Mouse (Mus musculus): Measurements from ENCODE around the gene Myl9. TPM values are rescaled to one million over a fixed set of nuclear protein-coding genes. Genes with fewer than 3 reads are reported as not detected.
"Not testable (repeated sequence)": the region's sequence is repeated elsewhere in the genome, so short reads cannot be mapped to it uniquely, and the experiment has no call there.

Myl9 gene
- total RNA-seq, 2 experiments from 2014 or later = 14.3 to 18.6 TPM

GRCm38 (mm10) chr2:156781836-156782480 is 6.7 kb downstream of the Myl9 start:
- Histone ChIP-seq H3K27ac (no peak overlapping the region), H3K4me3 (no peak overlapping the region)
- TF ChIP-seq CTCF (conservative IDR thresholded peaks at IDR 0.05) = no peak
- DNase-seq (ENCODE audit: low spot score in 2 of 2) = no peak

- Histone ChIP-seq H3K27ac (no peak overlapping the region), H3K4me3 (no peak overlapping the region)
- DNase-seq (ENCODE audit: low spot score in 2 of 2) = no peak
- no peak for TF ChIP-seq CTCF (conservative IDR thresholded peaks at IDR 0.05)
Measured at GRCm38 (mm10) chr2:156782481-156783348, 7.5 kb downstream of the Myl9 start.

GRCm38 (mm10) chr2:156783349-156783728 is 8.1 kb downstream of the Myl9 start:
- Histone ChIP-seq H3K4me3 (no peak overlapping the region), H3K27ac (no peak overlapping the region)
- no peak for DNase-seq (ENCODE audit: low spot score in 2 of 2)
- no peak for TF ChIP-seq CTCF (conservative IDR thresholded peaks at IDR 0.05)

- DNase-seq (ENCODE audit: low spot score in 2 of 2) = no peak
- TF ChIP-seq CTCF (conservative IDR thresholded peaks at IDR 0.05) = no peak
- no peak overlapping the region for H3K4me3 ChIP-seq
- no peak overlapping the region for H3K27ac ChIP-seq
Measured at GRCm38 (mm10) chr2:156784016-156784585, 8.9 kb downstream of the Myl9 start.

GRCm38 (mm10) chr2:156784891-156785290 is 9.7 kb downstream of the Myl9 start:
- no peak for DNase-seq (ENCODE audit: low spot score in 2 of 2)
- Histone ChIP-seq H3K4me3 (no peak overlapping the region), H3K27ac (no peak overlapping the region)
- no peak for TF ChIP-seq CTCF (conservative IDR thresholded peaks at IDR 0.05)

GRCm38 (mm10) chr2:156786369-156786768 is 11.1 kb downstream of the Myl9 start:
- DNase-seq (ENCODE audit: low spot score in 2 of 2); H3K27ac ChIP-seq; H3K4me3 ChIP-seq: not testable (repeated sequence)

- Histone ChIP-seq H3K4me3 (no peak overlapping the region), H3K27ac (no peak overlapping the region)
- TF ChIP-seq CTCF (conservative IDR thresholded peaks at IDR 0.05) = no peak
- DNase-seq (ENCODE audit: low spot score in 2 of 2) = no peak
Measured at GRCm38 (mm10) chr2:156787090-156787775, 12.0 kb downstream of the Myl9 start.

GRCm38 (mm10) chr2:156787776-156788105 is 12.5 kb downstream of the Myl9 start:
- Histone ChIP-seq H3K4me3 (no peak overlapping the region), H3K27ac (no peak overlapping the region)
- peak; percentile 70 for TF ChIP-seq CTCF (conservative IDR thresholded peaks at IDR 0.05)
- DNase-seq (ENCODE audit: low spot score in 2 of 2) = no peak

GRCm38 (mm10) chr2:156788836-156789235 is 13.6 kb downstream of the Myl9 start:
- Histone ChIP-seq H3K27ac (no peak overlapping the region), H3K4me3 (no peak overlapping the region)
- DNase-seq (ENCODE audit: low spot score in 2 of 2) = no peak
- TF ChIP-seq CTCF (conservative IDR thresholded peaks at IDR 0.05) = no peak

GRCm38 (mm10) chr2:156798516-156798915 is 23.3 kb downstream of the Myl9 start:
- DNase-seq (ENCODE audit: low spot score in 2 of 2) = no peak
- Histone ChIP-seq H3K4me3 (no peak overlapping the region), H3K27ac (no peak overlapping the region)
- TF ChIP-seq CTCF (conservative IDR thresholded peaks at IDR 0.05) = no peak

GRCm38 (mm10) chr2:156801045-156801444 is 25.8 kb downstream of the Myl9 start:
- H3K4me3 ChIP-seq = no peak overlapping the region
- no peak for TF ChIP-seq CTCF (conservative IDR thresholded peaks at IDR 0.05)
- no peak overlapping the region for H3K27ac ChIP-seq
- no peak for DNase-seq (ENCODE audit: low spot score in 2 of 2)

GRCm38 (mm10) chr2:156802116-156802515 is 26.9 kb downstream of the Myl9 start:
- not testable (repeated sequence) for DNase-seq (ENCODE audit: low spot score in 2 of 2); H3K4me3 ChIP-seq; H3K27ac ChIP-seq

GRCm38 (mm10) chr2:156803698-156804372 is 28.6 kb downstream of the Myl9 start:
- no peak overlapping the region for H3K4me3 ChIP-seq
- no peak for TF ChIP-seq CTCF (conservative IDR thresholded peaks at IDR 0.05)
- H3K27ac ChIP-seq = no peak overlapping the region
- no peak for DNase-seq (ENCODE audit: low spot score in 2 of 2)
